Mouse (Mus musculus) spleen, adult 18-20 months (tissue): Measurements from ENCODE around the gene Rnf180.

Source experiments
- DNase-seq, 2 experiments: peaks; one replicate each; pipeline ENCODE4 v3.0.0; 2022; ENCODE audit warnings: mixed read lengths in 2 of 2

The Rnf180 gene

GRCm38 (mm10) chr13:105250264-105250663 is 44.4 kb downstream of the Rnf180 start:
- no peak for DNase-seq

- no peak for DNase-seq
Measured at GRCm38 (mm10) chr13:105249599-105249998, 45.0 kb downstream of the Rnf180 start.

- DNase-seq, result no peak
Measured at GRCm38 (mm10) chr13:105247691-105248090, 46.9 kb downstream of the Rnf180 start.

GRCm38 (mm10) chr13:105240810-105241209 is 53.8 kb downstream of the Rnf180 start:
- DNase-seq, result no peak

- no peak for DNase-seq
Measured at GRCm38 (mm10) chr13:105227126-105227525, 67.5 kb downstream of the Rnf180 start.

GRCm38 (mm10) chr13:105224048-105224447 is 70.6 kb downstream of the Rnf180 start:
- DNase-seq, result no peak

GRCm38 (mm10) chr13:105223147-105223546 is 71.5 kb downstream of the Rnf180 start:
- no peak for DNase-seq

- no peak for DNase-seq
Measured at GRCm38 (mm10) chr13:105222016-105222725, 72.4 kb downstream of the Rnf180 start.

- DNase-seq, result no peak
Measured at GRCm38 (mm10) chr13:105210746-105211145, 83.9 kb downstream of the Rnf180 start.

- no peak for DNase-seq
Measured at GRCm38 (mm10) chr13:105203851-105204250, 90.8 kb downstream of the Rnf180 start.

GRCm38 (mm10) chr13:105198658-105199057 is 96.0 kb downstream of the Rnf180 start:
- DNase-seq, result no peak

GRCm38 (mm10) chr13:105198028-105198427 is 96.6 kb downstream of the Rnf180 start:
- DNase-seq, result no peak

- no peak for DNase-seq
Measured at GRCm38 (mm10) chr13:105193583-105193982, 101.0 kb downstream of the Rnf180 start.

GRCm38 (mm10) chr13:105188730-105189129 is 105.9 kb downstream of the Rnf180 start:
- DNase-seq, result no peak

- DNase-seq, result no peak
Measured at GRCm38 (mm10) chr13:105180781-105181180, 113.8 kb downstream of the Rnf180 start.

GRCm38 (mm10) chr13:105165441-105165840 is 129.2 kb downstream of the Rnf180 start:
- no peak for DNase-seq

- no peak for DNase-seq
Measured at GRCm38 (mm10) chr13:105153955-105154354, 140.7 kb downstream of the Rnf180 start.

- DNase-seq, result no peak
Measured at GRCm38 (mm10) chr13:105150006-105150405, 144.6 kb downstream of the Rnf180 start.

GRCm38 (mm10) chr13:105147795-105148418 is 146.7 kb downstream of the Rnf180 start:
- no peak for DNase-seq

GRCm38 (mm10) chr13:105146827-105147226 is 147.8 kb downstream of the Rnf180 start:
- DNase-seq, result no peak

- no peak for DNase-seq
Measured at GRCm38 (mm10) chr13:105139881-105140280, 154.7 kb downstream of the Rnf180 start.

GRCm38 (mm10) chr13:105134397-105134796 is 160.2 kb downstream of the Rnf180 start:
- DNase-seq, result no peak

- no peak for DNase-seq
Measured at GRCm38 (mm10) chr13:105132776-105133175, 161.8 kb downstream of the Rnf180 start.

- no peak for DNase-seq
Measured at GRCm38 (mm10) chr13:105132370-105132769, 162.2 kb downstream of the Rnf180 start.

- no peak for DNase-seq
Measured at GRCm38 (mm10) chr13:105130080-105130479, 164.5 kb downstream of the Rnf180 start.
